Mouse (Mus musculus): ENCODE measurements around the gene Polg2.

Gene Polg2

GRCm38 (mm10) chr11:106723611-106724125 lies 55.7 kb downstream of the Polg2 start:
- DNase-seq: peak; percentile 12 to 20

- no peak for DNase-seq
Observed at GRCm38 (mm10) chr11:106722831-106723361, 56.4 kb downstream of the Polg2 start.

GRCm38 (mm10) chr11:106720379-106720778 lies 59.0 kb downstream of the Polg2 start:
- no peak for DNase-seq
